Mouse (Mus musculus) ovary, postnatal 36 days (tissue): Measurements from ENCODE around the gene Rpp21.
A peak's percentile ranks its signal among the peaks of the same experiment; 100 is the strongest.
"Not testable (repeated sequence)": the region's sequence is repeated elsewhere in the genome, so short reads cannot be mapped to it uniquely, and the experiment has no call there.

Source experiments
- DNase-seq: peaks from one replicate; pipeline ENCODE4 v3.0.0; 2022; ENCODE audit warnings: low spot score, mixed read lengths

Rpp21 gene

GRCm38 (mm10) chr17:36235300-36235699 is 22.6 kb downstream of the Rpp21 start:
- not testable (repeated sequence) for DNase-seq

GRCm38 (mm10) chr17:36233572-36233971 is 24.3 kb downstream of the Rpp21 start:
- DNase-seq = no peak

GRCm38 (mm10) chr17:36231318-36231717 is 26.6 kb downstream of the Rpp21 start:
- DNase-seq = peak; percentile 75

- DNase-seq = no peak
Observed at GRCm38 (mm10) chr17:36229046-36229445, 28.8 kb downstream of the Rpp21 start.

GRCm38 (mm10) chr17:36226921-36227320 is 30.9 kb downstream of the Rpp21 start:
- no peak for DNase-seq

- no peak for DNase-seq
Observed at GRCm38 (mm10) chr17:36225231-36225824, 32.5 kb downstream of the Rpp21 start.

- no peak for DNase-seq
Observed at GRCm38 (mm10) chr17:36224451-36224850, 33.4 kb downstream of the Rpp21 start.

GRCm38 (mm10) chr17:36218594-36219155 is 39.2 kb downstream of the Rpp21 start:
- DNase-seq = no peak

- no peak for DNase-seq
Observed at GRCm38 (mm10) chr17:36215586-36215985, 42.3 kb downstream of the Rpp21 start.

- DNase-seq = no peak
Observed at GRCm38 (mm10) chr17:36206846-36207245, 51.0 kb downstream of the Rpp21 start.

- no peak for DNase-seq
Observed at GRCm38 (mm10) chr17:36205862-36206261, 52.0 kb downstream of the Rpp21 start.
